11 mouse cellular contexts compared by ENCODE assay signal in the genomic region with DNA sequence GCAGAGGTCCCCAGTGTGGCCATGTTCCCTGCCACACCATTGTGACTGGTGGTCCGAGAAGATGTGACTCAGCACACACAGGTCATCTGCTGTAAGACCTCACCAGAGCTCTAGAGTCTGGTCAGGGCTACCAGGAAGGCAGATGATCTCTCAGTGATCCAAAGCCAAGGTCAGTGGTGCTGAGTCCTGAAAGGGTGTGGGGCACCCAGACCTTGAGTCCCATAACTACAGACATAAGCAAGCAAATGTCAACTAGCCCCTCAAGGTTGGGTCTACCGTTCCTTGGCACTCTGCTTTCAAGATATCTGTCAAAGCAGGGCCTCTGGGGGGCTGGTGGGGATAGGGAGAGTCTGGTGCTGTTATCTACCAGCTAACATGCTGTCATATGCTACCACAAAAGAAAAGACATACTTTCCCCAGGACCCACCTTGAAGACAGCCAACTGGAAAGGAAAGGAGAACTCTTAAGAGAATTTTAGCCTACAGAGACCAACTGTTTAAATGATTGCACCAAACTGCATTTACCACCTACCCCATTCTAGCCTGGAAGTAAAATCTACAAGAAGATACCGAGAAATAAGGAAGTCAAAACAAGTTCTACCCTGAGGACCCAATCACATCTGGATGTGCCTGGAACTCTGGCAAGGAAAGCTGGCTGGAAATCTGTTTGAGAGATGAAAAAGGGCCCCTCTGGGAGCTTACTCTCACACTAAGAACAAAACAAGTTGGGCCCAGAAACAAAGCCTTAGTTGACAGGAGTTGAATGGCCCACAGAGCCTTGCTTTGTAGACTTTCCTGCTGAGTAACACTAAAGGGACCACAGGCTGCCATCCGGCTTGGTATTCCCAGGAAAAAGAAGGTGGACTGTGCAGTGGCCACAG. TPM values are rescaled to one million over a fixed set of nuclear protein-coding genes. Genes with fewer than 3 reads are reported as not detected.
DNase-seq lines count a peak whose midpoint lies in the region; ATAC-seq and TF ChIP-seq lines count a peak whose summit lies in the region.
"Had no signal": no experiment of that assay in that cellular context is flagged by ENCODE, and none has a peak within 500 bp of the region (broad histone marks: within the 10 kb centered on the region; RNA-seq: fewer than 3 reads in every experiment).

No protein-coding gene starts in this region.

- 52% methylated on average over 4 of the region's 4 CpGs for WGBS in forebrain, embryonic 11.5 days
- 55% methylated on average over 4 of the region's 4 CpGs for WGBS in forebrain, embryonic 16.5 days
- WGBS in liver, embryonic 12.5 days (ENCODE audit: insufficient replicate concordance) = 29% methylated on average over 4 of the region's 4 CpGs

- no peak for TF ChIP-seq CTCF in layer of hippocampus, adult 2 months (conservative IDR thresholded peaks at IDR 0.05)

- no peak for DNase-seq in forebrain, embryonic 11.5 days (ENCODE audit: low spot score)
- DNase-seq in layer of hippocampus, adult 2 months (ENCODE audit: low spot score in 2 of 2) = peak in 1 of 2 experiments; percentile 20
- DNase-seq in layer of hippocampus, adult 9-11 months = no peak
- peak; percentile 53 for DNase-seq in MEL-GATA-1-ER (ENCODE audit: extremely low read depth, low read depth)
- DNase-seq in kidney, postnatal 4 days = no peak
- DNase-seq in urinary bladder, postnatal 36 days (ENCODE audit: low spot score in 2 of 2) = no peak
- DNase-seq: kidney, postnatal 25 days; left cerebral cortex, postnatal 4 days had no signal

- H3K4me2 ChIP-seq in forebrain, embryonic 11.5 days (ENCODE audit: low read depth, low read length, severe bottlenecking) = no peak overlapping the region
- H3K4me2 ChIP-seq in forebrain, embryonic 16.5 days (ENCODE audit: low read length) = no peak overlapping the region
- H3K4me2 ChIP-seq in liver, embryonic 12.5 days = peak overlapping the region; percentile 28

- peaks cover 9% of the 10 kb centered on the region for H3K4me1 ChIP-seq in forebrain, embryonic 11.5 days (replicated peaks; ENCODE audit: control insufficient read depth, insufficient read depth, low read length)
- H3K4me1 ChIP-seq in forebrain, embryonic 16.5 days (replicated peaks; ENCODE audit: control insufficient read depth, insufficient read depth, low read length) = peaks cover 11% of the 10 kb centered on the region
- peaks cover 42% of the 10 kb centered on the region for H3K4me1 ChIP-seq in liver, embryonic 12.5 days

- no peaks in the 10 kb centered on the region for H3K27me3 ChIP-seq in forebrain, embryonic 11.5 days (ENCODE audit: control insufficient read depth, insufficient read depth, low read length)
- H3K27me3 ChIP-seq in forebrain, embryonic 16.5 days (replicated peaks; ENCODE audit: control insufficient read depth, insufficient read depth, low read length) = no peaks in the 10 kb centered on the region
- peaks cover 17% of the 10 kb centered on the region for H3K27me3 ChIP-seq in liver, embryonic 12.5 days (replicated peaks)

- no peak overlapping the region for H3K4me3 ChIP-seq in forebrain, embryonic 11.5 days (ENCODE audit: low read depth, low read length)
- H3K4me3 ChIP-seq in forebrain, embryonic 16.5 days (replicated peaks; ENCODE audit: low read length) = no peak overlapping the region
- H3K4me3 ChIP-seq in layer of hippocampus, adult 2 months = no peak overlapping the region
- H3K4me3 ChIP-seq in liver, embryonic 12.5 days = no peak overlapping the region
- H3K4me3 ChIP-seq: megakaryocyte, embryonic 14.5 days had no signal

- no peak overlapping the region for H3K9ac ChIP-seq in forebrain, embryonic 11.5 days (ENCODE audit: low read length)
- H3K9ac ChIP-seq in forebrain, embryonic 16.5 days (replicated peaks; ENCODE audit: low read depth, low read length) = no peak overlapping the region
- peak overlapping the region; percentile 10; the same call in 1 of the 2 replicates for H3K9ac ChIP-seq in liver, embryonic 12.5 days

- 0 out of 2 replicates have a peak overlapping the region, but pooled peaks have one; percentile 20 for H3K27ac ChIP-seq in forebrain, embryonic 11.5 days (ENCODE audit: low read depth, low read length)
- H3K27ac ChIP-seq in forebrain, embryonic 16.5 days (ENCODE audit: low read length) = no peak overlapping the region
- peak overlapping the region; percentile 82 for H3K27ac ChIP-seq in layer of hippocampus, adult 2 months
- H3K27ac ChIP-seq in liver, embryonic 12.5 days = peak overlapping the region; percentile 65

- no peaks in the 10 kb centered on the region for H3K36me3 ChIP-seq in forebrain, embryonic 11.5 days (ENCODE audit: control insufficient read depth, insufficient read depth, low read length)
- H3K36me3 ChIP-seq in forebrain, embryonic 16.5 days (ENCODE audit: control insufficient read depth, insufficient read depth) = no peaks in the 10 kb centered on the region
- H3K36me3 ChIP-seq in liver, embryonic 12.5 days = no peaks in the 10 kb centered on the region

- ATAC-seq in forebrain, embryonic 11.5 days (replicated peaks; ENCODE audit: low FRiP score) = no peak
- no peak for ATAC-seq in forebrain, embryonic 16.5 days
- peak; percentile 79 for ATAC-seq in liver, embryonic 12.5 days

- H3K9me3 ChIP-seq in forebrain, embryonic 11.5 days (ENCODE audit: control insufficient read depth, low read length) = no peaks in the 10 kb centered on the region
- H3K9me3 ChIP-seq in forebrain, embryonic 16.5 days (ENCODE audit: control insufficient read depth, low read length) = no peaks in the 10 kb centered on the region
- H3K9me3 ChIP-seq in liver, embryonic 12.5 days (replicated peaks) = no peaks in the 10 kb centered on the region
- H3K9me3 ChIP-seq: megakaryocyte, embryonic 14.5 days had no signal

RNA-seq across cellular contexts. Expression of a gene that starts 4.8 kb away (rescaled TPM):
- polyA plus RNA-seq in forebrain, embryonic 11.5 days (2014; fragmentation: Nextera tagmentation; extraction: Ambion mirVana) = 35.3 and 36.3 TPM in 2 replicates
- 27.4 and 32.1 TPM in 2 replicates for polyA plus RNA-seq in forebrain, embryonic 16.5 days (2015; fragmentation: Nextera tagmentation; extraction: Ambion mirVana)
- total RNA-seq in layer of hippocampus, adult 2 months (2021) = 10 to 100 TPM; 39.9 to 43.2 TPM
- polyA plus RNA-seq in liver, embryonic 12.5 days (2016; fragmentation: Nextera tagmentation; extraction: Ambion mirVana) = 3.1 and 3.5 TPM in 2 replicates
